Mouse (Mus musculus): ENCODE results near the gene Ldha. TPM values are rescaled to one million over a fixed set of nuclear protein-coding genes. Genes with fewer than 3 reads are reported as not detected.
"Not testable (repeated sequence)": the region's sequence is repeated elsewhere in the genome, so short reads cannot be mapped to it uniquely, and the experiment has no call there.

Gene Ldha
- polyA plus RNA-seq, 1 experiment from 2014 or later = 553 TPM

- no peak overlapping the region for H3K27ac ChIP-seq
- 80% methylated on average over 7 of the region's 7 CpGs for WGBS
- no peaks in the 10 kb centered on the region for H3K4me1 ChIP-seq (replicated peaks)
- H3K4me3 ChIP-seq (replicated peaks) = no peak overlapping the region
- no peak overlapping the region for H3K4me2 ChIP-seq (replicated peaks)
- no peak overlapping the region for H3K9ac ChIP-seq (replicated peaks)
- no peaks in the 10 kb centered on the region for H3K27me3 ChIP-seq
- peaks cover 49% of the 10 kb centered on the region for H3K36me3 ChIP-seq
- no peak for ATAC-seq
- no peaks in the 10 kb centered on the region for H3K9me3 ChIP-seq
These were observed 14.7 kb downstream of the Ldha start for GRCm38 (mm10) chr7:46855866-46856560.

- H3K9ac ChIP-seq (replicated peaks) = no peak overlapping the region
These were observed 16.2 kb downstream of the Ldha start for GRCm38 (mm10) chr7:46857436-46857835.

DNA sequence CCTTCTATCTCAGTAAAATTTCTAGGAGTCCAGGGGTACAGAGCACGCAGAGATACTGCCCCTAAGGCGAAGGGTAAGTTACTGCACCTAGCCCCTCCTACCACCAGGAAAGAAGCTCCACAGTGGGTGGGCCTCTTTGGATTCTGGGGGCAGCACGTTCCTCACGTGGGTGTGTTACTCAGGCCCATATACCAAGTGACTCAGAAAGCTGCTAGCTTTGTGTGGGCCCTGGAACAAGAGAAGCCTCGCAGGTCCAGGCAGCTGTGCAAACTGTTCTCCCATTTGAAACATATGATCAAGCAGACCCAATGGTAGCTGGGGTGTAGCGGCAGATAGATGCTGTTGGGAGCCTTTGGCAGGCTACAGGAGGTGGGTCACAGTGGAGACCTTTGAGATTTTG lies 17.8 kb downstream of the Ldha start:
- H3K4me3 ChIP-seq (replicated peaks) = no peak overlapping the region
- ATAC-seq = no peak
- no peaks in the 10 kb centered on the region for H3K4me1 ChIP-seq (replicated peaks)
- no peak overlapping the region for H3K27ac ChIP-seq
- no peaks in the 10 kb centered on the region for H3K27me3 ChIP-seq
- H3K36me3 ChIP-seq = peaks cover 19% of the 10 kb centered on the region
- H3K9ac ChIP-seq (replicated peaks) = no peak overlapping the region
- WGBS = 61% methylated on average over 6 of the region's 6 CpGs
- no peak overlapping the region for H3K4me2 ChIP-seq (replicated peaks)
- no peaks in the 10 kb centered on the region for H3K9me3 ChIP-seq

More at GRCm38 (mm10) chr7:46857436-46857835, 16.2 kb downstream of the Ldha start:
- Histone ChIP-seq H3K4me1 (replicated peaks) (no peaks in the 10 kb centered on the region), H3K9me3 (no peaks in the 10 kb centered on the region), H3K27me3 (no peaks in the 10 kb centered on the region), H3K4me3 (replicated peaks) (no peak overlapping the region), H3K36me3 (peaks cover 35% of the 10 kb centered on the region), H3K27ac (no peak overlapping the region), H3K4me2 (replicated peaks) (no peak overlapping the region)
- no peak for ATAC-seq
- 79% methylated on average over 9 of the region's 9 CpGs for WGBS

GRCm38 (mm10) chr7:46860996-46861395 lies 19.7 kb downstream of the Ldha start, which contains the start of gene Ldhc:
Gene Ldhc (plus strand): TSS chr7:46861203.
- Histone ChIP-seq H3K9me3 (no peaks in the 10 kb centered on the region), H3K27me3 (no peaks in the 10 kb centered on the region), H3K4me2 (replicated peaks) (no peak within 1 kb of the TSS), H3K36me3 (no peaks in the 10 kb centered on the region), H3K27ac (no peak within 1 kb of the TSS), H3K4me3 (replicated peaks) (no peak within 1 kb of the TSS), H3K9ac (replicated peaks) (no peak within 1 kb of the TSS), H3K4me1 (replicated peaks) (no peaks in the 10 kb centered on the region)
- 44% methylated on average over 10 of the region's 10 CpGs for WGBS
- ATAC-seq = no peak

DNA sequence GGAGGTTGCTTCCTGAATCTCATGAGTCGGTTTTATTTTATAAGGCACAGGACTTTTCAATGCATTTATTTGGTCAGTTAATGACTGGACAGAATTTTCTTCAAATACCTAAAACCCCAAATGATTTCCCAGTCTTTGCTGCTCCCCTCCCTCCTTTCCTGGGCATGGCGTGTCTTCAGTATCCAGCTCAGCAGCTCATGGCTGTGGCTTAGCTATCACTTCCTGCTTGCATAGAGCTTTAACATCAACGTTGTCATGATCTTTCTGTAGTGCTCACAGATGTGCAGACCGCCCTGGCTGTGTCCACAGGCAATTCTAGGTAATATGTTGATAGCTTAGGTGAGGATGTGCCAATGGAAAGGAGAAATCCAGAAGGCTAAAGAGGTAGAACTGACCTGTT lies 30.7 kb downstream of the Ldha start:
- Histone ChIP-seq H3K27ac (no peak overlapping the region), H3K4me2 (replicated peaks) (no peak overlapping the region), H3K9ac (replicated peaks) (no peak overlapping the region), H3K27me3 (no peaks in the 10 kb centered on the region), H3K36me3 (no peaks in the 10 kb centered on the region), H3K4me1 (replicated peaks) (no peaks in the 10 kb centered on the region), H3K9me3 (no peaks in the 10 kb centered on the region), H3K4me3 (replicated peaks) (no peak overlapping the region)
- no peak for ATAC-seq
- 81% methylated on average over 4 of the region's 4 CpGs for WGBS

DNA sequence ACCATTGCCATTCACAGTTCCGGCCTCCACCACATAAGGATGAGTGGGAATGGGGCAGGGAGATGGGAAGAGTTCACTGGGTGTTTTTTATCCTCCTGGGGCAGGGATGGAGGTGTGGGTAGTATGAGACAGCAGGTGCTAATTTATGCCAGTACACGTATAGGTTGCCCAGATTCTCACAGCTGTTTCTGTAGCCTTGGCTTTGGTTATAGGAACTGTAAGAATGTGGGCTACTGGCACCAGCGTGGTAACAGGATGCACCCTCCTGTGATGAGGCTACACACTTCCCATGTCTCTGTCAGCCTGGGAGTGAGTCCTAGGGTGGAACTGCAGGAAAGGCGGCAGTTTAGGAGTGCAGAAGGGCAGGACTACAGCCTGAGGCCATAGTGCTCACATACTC lies 35.6 kb downstream of the Ldha start:
- Histone ChIP-seq H3K36me3 (no peaks in the 10 kb centered on the region), H3K4me1 (replicated peaks) (no peaks in the 10 kb centered on the region), H3K4me2 (replicated peaks) (no peak overlapping the region), H3K27me3 (no peaks in the 10 kb centered on the region), H3K9me3 (no peaks in the 10 kb centered on the region), H3K27ac (no peak overlapping the region), H3K9ac (replicated peaks) (no peak overlapping the region), H3K4me3 (replicated peaks) (no peak overlapping the region)
- 76% methylated on average over 4 of the region's 4 CpGs for WGBS
- no peak for ATAC-seq

DNA sequence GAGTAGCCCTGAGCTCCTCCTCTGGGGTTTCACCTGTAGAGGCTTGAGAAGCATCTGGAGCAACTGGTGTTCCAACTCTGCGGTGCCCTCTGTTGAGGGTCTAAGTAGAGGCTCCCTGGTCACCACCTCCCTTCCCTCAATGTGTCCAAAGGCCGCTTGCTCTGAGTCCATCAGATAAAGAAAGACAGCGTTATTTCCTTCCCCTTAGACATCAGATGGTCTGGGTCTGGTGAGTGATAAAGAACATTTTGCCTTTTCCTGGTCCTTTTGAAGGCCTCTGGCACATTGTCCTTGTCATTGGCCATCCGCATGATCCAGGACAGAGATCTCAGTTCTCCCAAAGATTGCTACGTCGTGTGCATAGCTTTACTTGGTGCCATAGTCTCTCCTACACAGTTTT lies 36.0 kb downstream of the Ldha start:
- H3K27me3 ChIP-seq = no peaks in the 10 kb centered on the region
- H3K4me2 ChIP-seq (replicated peaks) = no peak overlapping the region
- H3K4me1 ChIP-seq (replicated peaks) = no peaks in the 10 kb centered on the region
- H3K9me3 ChIP-seq = no peaks in the 10 kb centered on the region
- H3K4me3 ChIP-seq (replicated peaks) = no peak overlapping the region
- no peaks in the 10 kb centered on the region for H3K36me3 ChIP-seq
- H3K9ac ChIP-seq (replicated peaks) = no peak overlapping the region
- no peak for ATAC-seq
- 87% methylated on average over 6 of the region's 6 CpGs for WGBS
- no peak overlapping the region for H3K27ac ChIP-seq

GRCm38 (mm10) chr7:46879851-46880250 lies 38.6 kb downstream of the Ldha start:
- no peaks in the 10 kb centered on the region for H3K4me1 ChIP-seq (replicated peaks)
- no peak overlapping the region for H3K9ac ChIP-seq (replicated peaks)
- ATAC-seq = no peak
- no peaks in the 10 kb centered on the region for H3K27me3 ChIP-seq
- no peak overlapping the region for H3K27ac ChIP-seq
- 93% methylated on average over 5 of the region's 5 CpGs for WGBS
- no peak overlapping the region for H3K4me2 ChIP-seq (replicated peaks)
- no peaks in the 10 kb centered on the region for H3K9me3 ChIP-seq
- H3K36me3 ChIP-seq = peaks cover 9% of the 10 kb centered on the region
- no peak overlapping the region for H3K4me3 ChIP-seq (replicated peaks)

GRCm38 (mm10) chr7:46880992-46881391 lies 39.7 kb downstream of the Ldha start:
- Histone ChIP-seq H3K36me3 (peaks cover 20% of the 10 kb centered on the region), H3K9me3 (no peaks in the 10 kb centered on the region), H3K27me3 (no peaks in the 10 kb centered on the region), H3K9ac (replicated peaks) (no peak overlapping the region), H3K27ac (no peak overlapping the region), H3K4me3 (replicated peaks) (no peak overlapping the region), H3K4me1 (replicated peaks) (no peaks in the 10 kb centered on the region), H3K4me2 (replicated peaks) (no peak overlapping the region)
- no peak for ATAC-seq
- WGBS = 100% methylated on average over 2 of the region's 2 CpGs

DNA sequence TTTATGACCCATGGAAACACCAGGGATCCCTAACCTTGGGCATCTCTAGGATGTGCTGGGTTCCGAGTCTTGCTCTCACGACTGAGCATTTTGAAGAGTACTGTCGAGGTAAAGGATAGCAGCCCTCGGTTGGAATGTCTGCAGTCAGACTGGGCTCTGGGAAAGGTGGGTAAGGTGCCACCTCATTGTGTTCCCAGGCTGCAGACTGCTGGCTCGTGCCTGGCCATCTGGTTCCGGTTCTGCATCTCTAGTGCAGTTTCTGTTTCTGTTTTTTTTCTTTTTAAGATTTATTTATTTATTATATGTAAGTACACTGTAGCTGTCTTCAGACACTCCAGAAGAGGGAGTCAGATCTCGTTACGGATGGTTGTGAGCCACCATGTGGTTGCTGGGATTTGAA lies 40.7 kb downstream of the Ldha start:
- H3K9me3 ChIP-seq; H3K27me3 ChIP-seq; H3K4me2 ChIP-seq (replicated peaks); H3K27ac ChIP-seq; ATAC-seq; H3K9ac ChIP-seq (replicated peaks); H3K4me1 ChIP-seq (replicated peaks); H3K4me3 ChIP-seq (replicated peaks): not testable (repeated sequence)
- 85% methylated on average over 8 of the region's 8 CpGs for WGBS
- peaks cover 30% of the 10 kb centered on the region for H3K36me3 ChIP-seq

- no peaks in the 10 kb centered on the region for H3K27me3 ChIP-seq
- 91% methylated on average over 3 of the region's 3 CpGs for WGBS
- no peak for ATAC-seq
- no peaks in the 10 kb centered on the region for H3K9me3 ChIP-seq
- H3K27ac ChIP-seq = no peak overlapping the region
- H3K36me3 ChIP-seq = peaks cover 43% of the 10 kb centered on the region
- no peaks in the 10 kb centered on the region for H3K4me1 ChIP-seq (replicated peaks)
- no peak overlapping the region for H3K4me3 ChIP-seq (replicated peaks)
- H3K9ac ChIP-seq (replicated peaks) = no peak overlapping the region
- H3K4me2 ChIP-seq (replicated peaks) = no peak overlapping the region
These were observed 42.0 kb downstream of the Ldha start for GRCm38 (mm10) chr7:46883304-46883703.

- Histone ChIP-seq H3K4me1 (replicated peaks) (no peaks in the 10 kb centered on the region), H3K4me3 (replicated peaks) (no peak overlapping the region), H3K27me3 (no peaks in the 10 kb centered on the region), H3K36me3 (peaks cover 85% of the 10 kb centered on the region), H3K9me3 (no peaks in the 10 kb centered on the region), H3K9ac (replicated peaks) (no peak overlapping the region), H3K4me2 (replicated peaks) (no peak overlapping the region), H3K27ac (no peak overlapping the region)
- no peak for ATAC-seq
- WGBS = 96% methylated on average over 3 of the region's 3 CpGs
These were observed 54.2 kb downstream of the Ldha start for GRCm38 (mm10) chr7:46895511-46895910.

- H3K27ac ChIP-seq = no peak overlapping the region
- no peak overlapping the region for H3K4me3 ChIP-seq (replicated peaks)
- ATAC-seq = no peak
- no peaks in the 10 kb centered on the region for H3K4me1 ChIP-seq (replicated peaks)
- H3K27me3 ChIP-seq = no peaks in the 10 kb centered on the region
- WGBS = 94% methylated on average over 3 of the region's 3 CpGs
- no peaks in the 10 kb centered on the region for H3K9me3 ChIP-seq
- no peak overlapping the region for H3K9ac ChIP-seq (replicated peaks)
- peaks cover 82% of the 10 kb centered on the region for H3K36me3 ChIP-seq
- H3K4me2 ChIP-seq (replicated peaks) = no peak overlapping the region
These were observed 58.1 kb downstream of the Ldha start for GRCm38 (mm10) chr7:46899343-46899742.

Data from midbrain, embryonic 13.5 days (tissue).